Mouse (Mus musculus) kidney, embryonic 14.5 days (tissue): ENCODE data around the gene Slc17a5. TPM values are rescaled to one million over a fixed set of nuclear protein-coding genes. Genes with fewer than 3 reads are reported as not detected.

ENCODE experiments used
- ATAC-seq: fragments of 200-750 bp; cut with Nextera tagmentation; 2 replicates; pipeline ENCODE4 v1.8.0; 2017; ENCODE audit warnings: moderate number of reproducible peaks, mild to moderate bottlenecking, moderate TSS enrichment, moderate library complexity; ENCODE audit not compliant: low FRiP score, low TSS enrichment
- H3K27ac ChIP-seq: fragments of 300-500 bp; sonication (generic); 2 replicates; pipeline ENCODE4 v1.5.1; 2014; ENCODE audit warnings: low read depth, mild to moderate bottlenecking, low read length, moderate library complexity, mixed read lengths
- H3K27me3 ChIP-seq: fragments of 300-500 bp; sonication (generic); 2 replicates; pipeline ENCODE4 v1.6.1; 2014; ENCODE audit warnings: mild to moderate bottlenecking, low read length; ENCODE audit not compliant: control insufficient read depth, insufficient read depth
- H3K36me3 ChIP-seq: fragments of 300-500 bp; sonication (generic); 2 replicates; pipeline ENCODE4 v1.6.1; 2014; ENCODE audit warnings: low read length, mixed read lengths; ENCODE audit not compliant: control insufficient read depth, insufficient read depth
- H3K4me1 ChIP-seq: fragments of 300-500 bp; sonication (generic); 2 replicates; pipeline ENCODE4 v1.6.1; 2014; ENCODE audit warnings: low read length, mixed read lengths; ENCODE audit not compliant: control insufficient read depth, insufficient read depth
- H3K4me2 ChIP-seq: fragments of 300-500 bp; sonication (generic); replicated peaks from 2 replicates; pipeline ENCODE4 v1.6.1; 2014; ENCODE audit warnings: low read depth, mild to moderate bottlenecking, low read length
- H3K4me3 ChIP-seq: fragments of 300-500 bp; sonication (generic); 2 replicates; pipeline ENCODE4 v1.5.1; 2014; ENCODE audit warnings: mild to moderate bottlenecking, low read length
- H3K9ac ChIP-seq: fragments of 300-500 bp; sonication (generic); 2 replicates; pipeline ENCODE4 v1.6.1; 2014; ENCODE audit warnings: low read depth, mild to moderate bottlenecking, low read length, moderate library complexity
- H3K9me3 ChIP-seq: fragments of 300-500 bp; sonication (generic); 2 replicates; pipeline ENCODE4 v1.6.1; 2016; ENCODE audit warnings: low read length; ENCODE audit not compliant: control insufficient read depth
- WGBS: fragments of 180-500 bp; shearing (Covaris S2); extraction: QIAGEN DNeasy Blood & Tissue Kit; methylation state at CpG from one replicate; pipeline ENCODE4 v1.1.7; 2014; 5-methylcytosine and 5-hydroxymethylcytosine counted together
- polyA plus RNA-seq: library from polyadenylated mRNA; unstranded; fragments of >200 nt; fragmentation: Nextera tagmentation; extraction: Ambion mirVana; gene quantifications from 2 replicates; pipeline ENCODE4 v1.2.1, GENCODE M21; 2014

Gene Slc17a5
- polyA plus RNA-seq, 1 experiment from 2014 or later = 16.9 TPM

DNA sequence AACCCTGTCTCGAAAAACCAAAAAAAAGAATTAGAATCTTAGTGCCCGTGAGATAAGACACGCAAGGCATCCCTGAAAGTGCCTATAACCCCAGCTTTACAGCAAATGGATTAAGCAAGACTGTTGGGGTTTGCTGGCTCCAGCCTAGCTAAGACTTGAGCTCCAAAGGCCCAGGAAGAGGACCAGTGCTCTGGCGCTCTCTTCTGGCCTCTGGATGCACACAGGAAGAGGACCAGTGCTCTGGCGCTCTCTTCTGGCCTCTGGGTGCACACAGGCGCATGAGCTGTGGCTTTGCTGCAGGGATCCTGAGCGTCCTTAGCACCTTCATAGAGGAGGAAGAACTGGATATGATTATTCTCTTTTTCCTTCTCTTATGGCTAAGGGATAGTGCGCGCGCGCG lies 40.1 kb downstream of the Slc17a5 start:
- Histone ChIP-seq H3K9ac (no peak overlapping the region), H3K4me3 (no peak overlapping the region), H3K4me2 (no peak overlapping the region), H3K9me3 (no peaks in the 10 kb centered on the region), H3K27me3 (no peaks in the 10 kb centered on the region), H3K4me1 (no peaks in the 10 kb centered on the region), H3K36me3 (0 out of 2 replicates have a peak, but pooled peaks cover 4% of the 10 kb centered on the region), H3K27ac (no peak overlapping the region)
- WGBS = 86% methylated on average over 12 of the region's 12 CpGs
- no peak for ATAC-seq

DNA sequence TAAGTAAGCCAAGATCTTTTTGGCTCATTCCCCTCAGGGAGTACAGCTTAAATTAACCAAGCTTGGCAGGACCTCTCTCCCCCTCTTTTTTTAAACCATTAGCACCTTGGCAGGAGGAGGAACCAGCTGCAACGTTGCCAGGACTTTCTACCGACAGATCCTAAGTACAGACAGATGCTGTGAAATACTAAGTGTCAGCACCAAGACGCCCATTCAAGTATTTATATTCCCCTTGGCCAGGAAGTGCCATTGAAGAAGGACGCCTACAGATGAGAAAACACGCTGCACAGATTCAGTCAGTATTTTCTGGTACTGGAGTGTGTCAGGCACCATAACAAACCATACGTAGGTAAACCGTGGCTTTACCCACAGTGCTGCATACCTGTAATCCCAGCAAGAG lies 40.9 kb downstream of the Slc17a5 start:
- Histone ChIP-seq H3K4me2 (no peak overlapping the region), H3K27ac (no peak overlapping the region), H3K27me3 (no peaks in the 10 kb centered on the region), H3K9me3 (no peaks in the 10 kb centered on the region), H3K4me3 (no peak overlapping the region), H3K4me1 (no peaks in the 10 kb centered on the region), H3K9ac (no peak overlapping the region), H3K36me3 (no peaks in the 10 kb centered on the region)
- 69% methylated on average over 7 of the region's 7 CpGs for WGBS
- ATAC-seq = no peak

DNA sequence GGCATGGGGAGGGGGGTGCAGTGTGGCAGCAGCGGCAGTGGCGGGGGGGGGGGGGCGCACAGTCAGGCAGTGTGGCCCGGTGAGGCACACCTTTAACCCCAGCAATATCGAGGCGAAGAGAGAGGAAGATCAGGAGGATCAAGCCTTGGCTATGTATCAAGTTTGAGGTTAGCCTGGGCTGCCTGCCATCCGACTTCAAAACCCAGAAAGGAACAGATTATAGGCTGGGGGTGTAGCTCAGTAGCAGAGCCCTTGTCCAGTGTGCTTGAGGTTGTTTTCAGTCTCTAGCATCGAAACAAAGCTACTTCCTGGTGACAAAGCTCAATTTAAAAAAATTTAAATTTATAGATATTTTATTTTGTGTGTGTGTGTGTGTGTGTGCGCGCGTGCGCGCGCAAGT lies 46.1 kb downstream of the Slc17a5 start:
- ATAC-seq = no peak
- 96% methylated on average over 13 of the region's 14 CpGs for WGBS
- no peaks in the 10 kb centered on the region for H3K27me3 ChIP-seq

DNA sequence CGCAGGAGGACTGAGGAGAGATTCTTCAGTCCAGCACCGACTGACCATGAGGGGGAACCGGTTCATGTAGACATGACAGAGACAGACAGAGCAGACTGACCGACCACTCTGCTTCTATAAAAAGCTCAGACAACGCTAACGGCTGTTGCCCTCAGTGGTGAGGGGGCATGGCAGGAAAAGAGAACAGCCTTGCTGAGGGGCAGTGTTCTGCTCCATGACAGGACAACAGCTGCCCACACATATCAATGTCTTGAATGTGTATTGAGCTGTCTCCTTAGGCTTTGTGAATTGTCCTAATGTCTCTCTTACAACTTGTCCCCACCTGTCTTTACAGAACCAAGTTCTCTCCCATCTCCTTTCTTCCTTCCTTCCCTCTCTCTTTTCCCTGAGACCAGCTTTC lies 49.4 kb downstream of the Slc17a5 start:
- no peaks in the 10 kb centered on the region for H3K4me1 ChIP-seq
- ATAC-seq = 0 out of 2 replicates have a peak, but pooled peaks have one; percentile 34
- H3K27ac ChIP-seq = no peak overlapping the region
- H3K4me2 ChIP-seq = no peak overlapping the region
- no peak overlapping the region for H3K9ac ChIP-seq
- no peaks in the 10 kb centered on the region for H3K36me3 ChIP-seq
- H3K4me3 ChIP-seq = no peak overlapping the region
- H3K9me3 ChIP-seq = no peaks in the 10 kb centered on the region
- no peaks in the 10 kb centered on the region for H3K27me3 ChIP-seq
- WGBS = 38% methylated on average over 6 of the region's 6 CpGs

More for the DNA sequence above, 46.1 kb downstream of the Slc17a5 start:
- Histone ChIP-seq H3K9ac (no peak overlapping the region), H3K36me3 (no peaks in the 10 kb centered on the region), H3K9me3 (no peaks in the 10 kb centered on the region), H3K27ac (no peak overlapping the region), H3K4me2 (no peak overlapping the region), H3K4me1 (no peaks in the 10 kb centered on the region), H3K4me3 (no peak overlapping the region)

DNA sequence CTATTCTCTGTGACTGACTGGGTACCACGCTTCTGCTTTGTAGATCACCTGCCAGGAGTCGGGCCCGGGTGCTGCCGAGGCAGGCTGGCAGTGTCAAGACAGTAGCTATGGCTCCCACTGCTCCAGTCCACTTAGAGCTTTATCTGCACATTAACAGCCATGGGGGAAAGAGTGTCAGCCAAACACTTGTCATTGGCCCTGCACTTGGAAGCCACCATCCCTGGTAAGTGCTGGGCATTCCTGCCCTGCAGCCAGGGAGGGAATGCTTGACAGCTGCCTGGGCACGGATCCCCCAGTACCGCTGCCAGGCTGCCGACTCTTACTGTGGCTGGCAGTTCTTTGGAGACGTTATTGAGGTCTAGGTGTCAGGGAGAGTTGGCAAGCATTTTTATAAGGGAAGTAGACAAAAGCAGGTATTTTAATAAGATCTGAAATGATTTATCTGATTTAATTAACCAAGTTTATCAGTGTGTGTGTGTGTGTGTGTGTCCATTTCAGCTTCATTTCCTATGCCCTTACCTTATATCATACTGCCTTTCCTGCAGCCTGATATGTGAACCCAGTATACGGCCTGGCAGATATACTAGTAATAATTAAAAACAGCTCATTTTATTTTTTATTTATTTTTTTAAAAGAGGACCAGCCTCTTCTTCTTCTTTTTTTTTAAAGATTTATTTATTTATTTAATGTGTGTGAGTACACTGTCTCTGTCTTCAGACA lies 50.5 kb downstream of the Slc17a5 start:
- Histone ChIP-seq H3K27me3 (no peaks in the 10 kb centered on the region), H3K4me2 (no peak overlapping the region), H3K9ac (no peak overlapping the region), H3K4me3 (no peak overlapping the region), H3K27ac (no peak overlapping the region), H3K36me3 (no peaks in the 10 kb centered on the region), H3K9me3 (no peaks in the 10 kb centered on the region), H3K4me1 (peaks cover 4% of the 10 kb centered on the region; the same call in 1 of the 2 replicates)
- no peak for ATAC-seq
- WGBS = 89% methylated on average over 9 of the region's 9 CpGs

DNA sequence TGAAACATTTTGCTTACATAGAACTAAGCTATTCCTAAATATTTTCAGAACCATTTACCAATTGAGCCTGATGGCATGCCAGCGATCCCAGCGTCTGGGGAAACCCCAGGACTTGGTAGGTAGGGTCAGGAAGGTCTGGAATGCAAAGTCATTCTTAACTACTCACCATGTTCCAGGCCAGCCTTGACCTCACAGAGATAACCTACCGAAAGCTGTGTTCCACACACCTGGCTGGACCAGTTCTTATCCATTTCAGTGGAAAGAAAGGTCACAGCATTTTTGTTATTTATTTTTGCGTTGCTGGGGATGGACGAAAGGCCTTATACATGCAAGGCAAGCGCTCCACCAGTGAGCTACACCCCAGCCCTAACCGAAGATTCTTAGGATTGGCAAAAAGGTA lies 53.2 kb downstream of the Slc17a5 start:
- no peak overlapping the region for H3K9ac ChIP-seq
- no peaks in the 10 kb centered on the region for H3K36me3 ChIP-seq
- H3K27me3 ChIP-seq = no peaks in the 10 kb centered on the region
- no peak overlapping the region for H3K4me2 ChIP-seq
- H3K27ac ChIP-seq = no peak overlapping the region
- no peak for ATAC-seq
- no peaks in the 10 kb centered on the region for H3K9me3 ChIP-seq
- H3K4me1 ChIP-seq = peaks cover 9% of the 10 kb centered on the region; the same call in 1 of the 2 replicates
- WGBS = 93% methylated on average over 7 of the region's 7 CpGs
- no peak overlapping the region for H3K4me3 ChIP-seq

DNA sequence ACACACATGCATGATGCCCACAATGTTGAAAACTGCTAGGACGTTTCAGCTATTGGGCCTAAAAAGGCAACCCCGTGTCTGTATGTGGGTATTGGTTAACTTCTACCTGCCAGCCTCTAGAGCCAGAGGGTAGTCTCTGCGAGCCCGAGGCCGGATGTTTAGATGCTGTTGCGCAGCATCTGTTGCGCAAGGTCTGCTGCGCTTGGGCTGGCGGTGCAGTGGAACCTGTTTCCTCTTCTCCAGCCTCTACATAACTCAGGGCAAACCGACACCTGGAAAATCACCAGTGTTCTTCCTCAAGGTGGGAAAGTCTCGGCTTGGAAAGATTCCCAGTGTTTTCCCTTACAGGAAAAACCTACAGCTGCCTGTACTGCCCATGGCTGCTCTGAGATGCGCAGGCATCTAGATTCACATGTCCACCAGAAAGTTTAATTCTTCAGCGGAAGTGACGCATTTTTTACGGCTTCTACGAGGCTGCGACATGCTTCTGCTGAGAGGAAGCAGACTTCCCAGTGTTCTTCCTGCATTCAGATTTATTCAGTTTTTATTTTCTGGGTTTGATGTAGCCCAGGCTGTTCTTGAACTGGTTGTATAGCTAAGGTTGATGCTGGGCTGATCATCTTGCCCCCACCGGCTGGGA lies 54.4 kb downstream of the Slc17a5 start:
- Histone ChIP-seq H3K4me2 (no peak overlapping the region), H3K9me3 (no peaks in the 10 kb centered on the region), H3K9ac (no peak overlapping the region), H3K36me3 (no peaks in the 10 kb centered on the region), H3K27me3 (no peaks in the 10 kb centered on the region), H3K4me3 (no peak overlapping the region), H3K4me1 (peaks cover 9% of the 10 kb centered on the region; the same call in 1 of the 2 replicates), H3K27ac (no peak overlapping the region)
- no peak; the same call in 1 of the 2 replicates for ATAC-seq
- WGBS = 72% methylated on average over 18 of the region's 18 CpGs

DNA sequence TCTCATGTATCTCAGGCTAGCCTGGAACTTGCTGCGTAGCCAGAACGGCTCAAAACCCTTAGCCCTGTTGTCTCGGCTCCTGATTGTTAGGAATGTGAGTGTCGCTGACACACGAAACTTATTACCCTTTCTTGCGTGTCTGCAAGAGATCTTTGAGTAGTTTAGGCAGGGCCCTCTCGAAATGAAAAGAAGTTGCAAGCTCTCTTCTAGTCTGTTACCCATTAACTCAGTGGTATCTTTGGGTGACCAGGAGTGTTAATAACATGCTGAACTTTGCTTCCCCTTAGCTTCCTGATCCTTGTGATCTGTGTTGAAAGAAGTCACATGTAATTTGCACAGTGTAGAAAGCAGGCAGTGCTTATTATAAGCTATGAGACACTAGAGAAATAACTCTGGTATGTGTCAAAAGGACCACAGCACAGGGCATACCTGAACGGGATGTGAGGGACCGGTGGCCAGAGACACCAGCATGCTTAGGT lies 55.5 kb downstream of the Slc17a5 start:
- Histone ChIP-seq H3K27ac (peak overlapping the region; percentile 59; the same call in 1 of the 2 replicates), H3K4me3 (no peak overlapping the region), H3K36me3 (no peaks in the 10 kb centered on the region), H3K4me2 (no peak overlapping the region; the same call in 1 of the 2 replicates), H3K27me3 (no peaks in the 10 kb centered on the region), H3K9ac (no peak overlapping the region), H3K9me3 (no peaks in the 10 kb centered on the region), H3K4me1 (peaks cover 9% of the 10 kb centered on the region; the same call in 1 of the 2 replicates)
- no peak; the same call in 1 of the 2 replicates for ATAC-seq
- WGBS = 32% methylated on average over 9 of the region's 9 CpGs

DNA sequence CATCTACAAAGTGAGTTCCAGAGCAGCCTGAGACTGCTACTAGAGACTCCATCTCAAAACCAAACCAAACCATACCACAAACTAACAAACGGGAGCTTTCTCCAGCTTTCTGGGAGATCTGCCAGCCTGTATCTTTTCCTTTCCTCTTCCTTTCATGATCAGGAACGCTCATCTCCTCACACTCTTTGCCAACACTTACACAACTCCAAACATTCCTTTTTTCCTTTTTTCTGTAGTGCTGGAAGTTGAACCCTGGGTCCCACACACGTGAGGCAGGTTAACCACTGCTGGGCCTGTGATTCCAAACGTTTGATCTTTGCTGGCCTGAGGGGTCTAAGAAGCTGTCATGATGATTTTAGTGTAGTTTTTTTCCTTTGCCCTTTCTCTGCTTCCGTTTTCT lies 56.0 kb downstream of the Slc17a5 start:
- 50% methylated on average over 5 of the region's 5 CpGs for WGBS
- Histone ChIP-seq H3K27ac (peak overlapping the region; percentile 59; the same call in 1 of the 2 replicates), H3K36me3 (no peaks in the 10 kb centered on the region), H3K4me1 (peaks cover 9% of the 10 kb centered on the region; the same call in 1 of the 2 replicates), H3K4me2 (0 out of 2 replicates have a peak overlapping the region, but pooled peaks have one; percentile 8), H3K9ac (no peak overlapping the region; the same call in 1 of the 2 replicates), H3K27me3 (no peaks in the 10 kb centered on the region), H3K4me3 (no peak overlapping the region), H3K9me3 (no peaks in the 10 kb centered on the region)
- no peak for ATAC-seq
